Comparison of ENCODE assay signal across 31 mouse cellular contexts in the genomic region with DNA sequence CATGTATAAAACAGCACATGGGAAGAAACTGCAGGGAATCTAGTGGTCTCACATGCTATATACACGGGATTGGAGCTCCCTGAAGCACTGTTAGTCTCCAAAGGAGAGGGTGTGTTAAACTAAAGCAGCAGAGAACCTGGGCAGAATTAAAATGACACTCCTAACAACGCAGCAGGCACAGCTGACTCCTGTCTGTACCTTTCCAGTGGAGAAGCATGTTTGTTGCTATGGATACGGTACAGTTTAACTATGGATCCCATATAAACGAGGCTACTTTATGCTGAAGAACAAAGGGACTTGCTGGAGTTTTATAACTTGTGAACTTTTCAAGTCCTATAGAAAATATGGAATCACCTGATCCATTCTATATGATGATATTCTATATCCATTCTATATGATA. TPM values are rescaled to one million over a fixed set of nuclear protein-coding genes. Genes with fewer than 3 reads are reported as not detected.
A peak's percentile ranks its signal among the peaks of the same experiment; 100 is the strongest.
DNase-seq lines count a peak whose midpoint lies in the region; ATAC-seq and TF ChIP-seq lines count a peak whose summit lies in the region.
"Had no signal": no experiment of that assay in that cellular context is flagged by ENCODE, and none has a peak within 500 bp of the region (broad histone marks: within the 10 kb centered on the region; RNA-seq: fewer than 3 reads in every experiment).

No protein-coding gene starts in this region.

- no peaks in the 10 kb centered on the region for H3K27me3 ChIP-seq in forebrain, postnatal 0 days (ENCODE audit: insufficient read depth, low read length)
- H3K27me3 ChIP-seq in forebrain, embryonic 12.5 days: no peaks in the 10 kb centered on the region
- H3K27me3 ChIP-seq in limb, embryonic 14.5 days (ENCODE audit: control insufficient read depth, insufficient read depth, low read length): no peaks in the 10 kb centered on the region
- no peaks in the 10 kb centered on the region for H3K27me3 ChIP-seq in limb, embryonic 10.5 days (ENCODE audit: low read depth, poor library complexity, severe bottlenecking)
- H3K27me3 ChIP-seq in midbrain, postnatal 0 days (ENCODE audit: insufficient read depth, low read length): no peaks in the 10 kb centered on the region
- H3K27me3 ChIP-seq: embryonic facial prominence, embryonic 12.5 days; embryonic facial prominence, embryonic 15.5 days; forebrain, embryonic 15.5 days; heart, embryonic 13.5 days; hindbrain, embryonic 13.5 days had no signal

- WGBS in forebrain, postnatal 0 days: 53% methylated on average over 4 of the region's 4 CpGs
- WGBS in forebrain, embryonic 12.5 days: 70% methylated on average over 4 of the region's 4 CpGs
- WGBS in limb, embryonic 14.5 days: 25% methylated on average over 4 of the region's 4 CpGs
- whole genome bisulfite sequencing in limb, embryonic 10.5 days: 77% methylated on average over 4 of the region's 4 CpGs
- 41% methylated on average over 4 of the region's 4 CpGs for WGBS in midbrain, postnatal 0 days

- H3K4me3 ChIP-seq in forebrain, postnatal 0 days (ENCODE audit: low read depth, low read length): no peak overlapping the region
- no peak overlapping the region for H3K4me3 ChIP-seq in forebrain, embryonic 12.5 days (replicated peaks)
- H3K4me3 ChIP-seq in limb, embryonic 14.5 days (replicated peaks; ENCODE audit: low read length): no peak overlapping the region
- no peak overlapping the region for H3K4me3 ChIP-seq in limb, embryonic 10.5 days
- H3K4me3 ChIP-seq in midbrain, postnatal 0 days (ENCODE audit: low read depth, low read length): no peak overlapping the region
- H3K4me3 ChIP-seq: embryonic facial prominence, embryonic 12.5 days; embryonic facial prominence, embryonic 15.5 days; forebrain, embryonic 15.5 days; heart, adult 2 months; heart, embryonic 10.5 days; heart, embryonic 13.5 days; hindbrain, embryonic 13.5 days had no signal

- no peak overlapping the region for H3K27ac ChIP-seq in forebrain, postnatal 0 days (ENCODE audit: low read depth, low read length)
- no peak overlapping the region for H3K27ac ChIP-seq in forebrain, embryonic 12.5 days
- no peak overlapping the region for H3K27ac ChIP-seq in limb, embryonic 14.5 days (replicated peaks; ENCODE audit: low read depth, low read length)
- no peak overlapping the region for H3K27ac ChIP-seq in limb, embryonic 10.5 days
- no peak overlapping the region for H3K27ac ChIP-seq in midbrain, postnatal 0 days (ENCODE audit: low read depth, low read length)
- H3K27ac ChIP-seq: embryonic facial prominence, embryonic 12.5 days; embryonic facial prominence, embryonic 15.5 days; forebrain, embryonic 15.5 days; heart, adult 2 months; heart, embryonic 10.5 days; heart, embryonic 13.5 days; hindbrain, embryonic 13.5 days had no signal

- no peak for TF ChIP-seq POLR2A in limb, embryonic 14.5 days (IDR thresholded peaks at IDR 0.05; ENCODE audit: borderline replicate concordance, extremely low read depth, insufficient read depth, insufficient read length)
- no peak for TF ChIP-seq POLR2A in brain, embryonic 14.5 days (IDR thresholded peaks at IDR 0.05; ENCODE audit: borderline replicate concordance, extremely low read depth, insufficient read depth, insufficient read length, poor library complexity, severe bottlenecking)

- H3K36me3 ChIP-seq in forebrain, postnatal 0 days (ENCODE audit: insufficient read depth): no peaks in the 10 kb centered on the region
- no peaks in the 10 kb centered on the region for H3K36me3 ChIP-seq in forebrain, embryonic 12.5 days (replicated peaks)
- no peaks in the 10 kb centered on the region for H3K36me3 ChIP-seq in limb, embryonic 14.5 days (ENCODE audit: control insufficient read depth, insufficient read depth, low read length)
- no peaks in the 10 kb centered on the region for H3K36me3 ChIP-seq in limb, embryonic 10.5 days
- H3K36me3 ChIP-seq in midbrain, postnatal 0 days (ENCODE audit: insufficient read depth, low read length): no peaks in the 10 kb centered on the region
- H3K36me3 ChIP-seq: embryonic facial prominence, embryonic 12.5 days; embryonic facial prominence, embryonic 15.5 days; forebrain, embryonic 15.5 days; heart, embryonic 10.5 days; heart, embryonic 13.5 days; hindbrain, embryonic 13.5 days had no signal

- TF ChIP-seq CTCF in forebrain, postnatal 0 days (IDR thresholded peaks at IDR 0.05; ENCODE audit: low read depth): no peak
- no peak for TF ChIP-seq CTCF in brain, embryonic 14.5 days (IDR thresholded peaks at IDR 0.05; ENCODE audit: borderline replicate concordance, extremely low read depth, insufficient read depth, insufficient read length)
- no peak for TF ChIP-seq CTCF in midbrain, postnatal 0 days (IDR thresholded peaks at IDR 0.05)

- H3K9me3 ChIP-seq in forebrain, postnatal 0 days (ENCODE audit: low read length): no peaks in the 10 kb centered on the region
- H3K9me3 ChIP-seq in forebrain, embryonic 12.5 days: no peaks in the 10 kb centered on the region
- H3K9me3 ChIP-seq in limb, embryonic 14.5 days (ENCODE audit: control insufficient read depth, low read length): no peaks in the 10 kb centered on the region
- no peaks in the 10 kb centered on the region for H3K9me3 ChIP-seq in limb, embryonic 10.5 days (replicated peaks)
- no peaks in the 10 kb centered on the region for H3K9me3 ChIP-seq in midbrain, postnatal 0 days (ENCODE audit: low read length)
- H3K9me3 ChIP-seq: embryonic facial prominence, embryonic 12.5 days; embryonic facial prominence, embryonic 15.5 days; forebrain, embryonic 15.5 days; heart, embryonic 10.5 days; heart, embryonic 13.5 days; hindbrain, embryonic 13.5 days had no signal

- ATAC-seq in forebrain, postnatal 0 days: peak; percentile 32; the same call in 1 of the 2 replicates
- ATAC-seq in forebrain, embryonic 12.5 days (ENCODE audit: low FRiP score): no peak
- no peak for ATAC-seq in limb, embryonic 14.5 days (ENCODE audit: low FRiP score, low read depth)
- ATAC-seq in midbrain, postnatal 0 days (ENCODE audit: low FRiP score): no peak
- ATAC-seq: activated CD4-positive, CD25-positive, alpha-beta regulatory T cell, adult 4 months; forebrain, embryonic 15.5 days had no signal

- H3K4me1 ChIP-seq in forebrain, postnatal 0 days (ENCODE audit: insufficient read depth): no peaks in the 10 kb centered on the region
- H3K4me1 ChIP-seq in forebrain, embryonic 12.5 days: no peaks in the 10 kb centered on the region
- H3K4me1 ChIP-seq in limb, embryonic 14.5 days (ENCODE audit: control insufficient read depth, insufficient read depth, low read length): no peaks in the 10 kb centered on the region
- H3K4me1 ChIP-seq in limb, embryonic 10.5 days: no peaks in the 10 kb centered on the region
- H3K4me1 ChIP-seq in midbrain, postnatal 0 days (ENCODE audit: insufficient read depth, low read length): no peaks in the 10 kb centered on the region; the same call in 1 of the 2 replicates
- H3K4me1 ChIP-seq: embryonic facial prominence, embryonic 12.5 days; embryonic facial prominence, embryonic 15.5 days; forebrain, embryonic 15.5 days; heart, embryonic 10.5 days; heart, embryonic 13.5 days had no signal

- no peak overlapping the region for H3K4me2 ChIP-seq in forebrain, postnatal 0 days (ENCODE audit: low read depth)
- H3K4me2 ChIP-seq in forebrain, embryonic 12.5 days: no peak overlapping the region
- H3K4me2 ChIP-seq in limb, embryonic 14.5 days (replicated peaks; ENCODE audit: low read depth, low read length, severe bottlenecking): no peak overlapping the region
- H3K4me2 ChIP-seq in midbrain, postnatal 0 days (ENCODE audit: low read depth, low read length, poor library complexity, severe bottlenecking): no peak overlapping the region
- H3K4me2 ChIP-seq: embryonic facial prominence, embryonic 12.5 days; embryonic facial prominence, embryonic 15.5 days; forebrain, embryonic 15.5 days; heart, embryonic 13.5 days; hindbrain, embryonic 13.5 days had no signal

- DNase-seq in forebrain, postnatal 0 days: no peak
- DNase-seq in limb, embryonic 14.5 days (ENCODE audit: low spot score): peak; percentile 44
- DNase-seq in limb, embryonic 10.5 days (ENCODE audit: low spot score): no peak
- DNase-seq in brain, embryonic 14.5 days (ENCODE audit: low read depth): peak; percentile 30
- peak; percentile 38 for DNase-seq in midbrain, postnatal 0 days (ENCODE audit: low spot score)
- DNase-seq in right cerebral cortex, adult 18-20 months: no peak
- DNase-seq: adrenal gland, postnatal 10 days; adrenal gland, postnatal 36 days; cerebellum, adult 11 months; cerebellum, adult 2 months; cerebellum, adult 9-11 months; cerebellum, postnatal 25 days; gastrocnemius, postnatal 10 days; gastrocnemius, postnatal 36 days; heart, adult 2 months; heart, postnatal 14 days; heart, postnatal 4 days had no signal

- H3K9ac ChIP-seq in forebrain, postnatal 0 days: no peak overlapping the region
- H3K9ac ChIP-seq in forebrain, embryonic 12.5 days: no peak overlapping the region
- H3K9ac ChIP-seq in limb, embryonic 14.5 days (ENCODE audit: low read depth, low read length, severe bottlenecking): no peak overlapping the region
- H3K9ac ChIP-seq in midbrain, postnatal 0 days (replicated peaks; ENCODE audit: low read length, poor library complexity, severe bottlenecking): no peak overlapping the region
- H3K9ac ChIP-seq: embryonic facial prominence, embryonic 12.5 days; embryonic facial prominence, embryonic 15.5 days; forebrain, embryonic 15.5 days; heart, embryonic 13.5 days; hindbrain, embryonic 13.5 days had no signal

RNA-seq across cellular contexts. Expression of a gene that starts 18.3 kb away (rescaled TPM):
- total RNA-seq in forebrain, postnatal 0 days (2014; rRNA removed): not detected in 2 replicates
- not detected in 2 replicates for polyA plus RNA-seq in forebrain, postnatal 0 days (2015; fragmentation: Nextera tagmentation; extraction: Ambion mirVana)
- polyA plus RNA-seq in forebrain, embryonic 12.5 days (2016; fragmentation: Nextera tagmentation; extraction: Ambion mirVana): not detected in 2 replicates
- 0.09 and 0.12 TPM in 2 replicates for polyA plus RNA-seq in limb, embryonic 14.5 days (2012; rRNA removed)
- not detected in 2 replicates for polyA plus RNA-seq in limb, embryonic 14.5 days (2014; fragmentation: Nextera tagmentation; extraction: Ambion mirVana)
- not detected in 2 replicates for polyA plus RNA-seq in limb, embryonic 10.5 days (2016; fragmentation: Nextera tagmentation; extraction: Ambion mirVana)
- polyA plus RNA-seq in brain, embryonic 14.5 days (2012; rRNA removed): 0.04 TPM in 1 of 2 replicates, not detected in the other
- total RNA-seq in midbrain, postnatal 0 days (2014; rRNA removed): not detected in 2 replicates
- not detected in 2 replicates for polyA plus RNA-seq in midbrain, postnatal 0 days (2015; fragmentation: Nextera tagmentation; extraction: Ambion mirVana)
- total RNA-seq: adrenal gland, adult 18-20 months; adrenal gland, postnatal 10 days; adrenal gland, postnatal 36 days; common myeloid progenitor, adult 5-6 weeks; gastrocnemius, adult 18-20 months; gastrocnemius, postnatal 36 days; granulocyte monocyte progenitor cell, adult 5-6 weeks; heart, adult 2 months; heart, postnatal 14 days had no signal
- polyA plus RNA-seq: activated CD4-positive, CD25-positive, alpha-beta regulatory T cell, adult 4 months; cerebellum, adult 2 months; embryonic facial prominence, embryonic 12.5 days; embryonic facial prominence, embryonic 15.5 days; forebrain, embryonic 11.5 days; forebrain, embryonic 15.5 days; heart, adult 2 months; heart, embryonic 13.5 days; hindbrain, embryonic 13.5 days had no signal

RNA-seq across cellular contexts. Expression of a gene that starts 26.4 kb away (rescaled TPM):
- 0.08 TPM in 1 of 2 replicates, not detected in the other for total RNA-seq in forebrain, postnatal 0 days (2014; rRNA removed)
- 0.06 TPM in 1 of 2 replicates, not detected in the other for polyA plus RNA-seq in forebrain, postnatal 0 days (2015; fragmentation: Nextera tagmentation; extraction: Ambion mirVana)
- 0.09 and 0.10 TPM in 2 replicates for polyA plus RNA-seq in forebrain, embryonic 12.5 days (2016; fragmentation: Nextera tagmentation; extraction: Ambion mirVana)
- polyA plus RNA-seq in limb, embryonic 14.5 days (2012; rRNA removed): 0.10 and 0.11 TPM in 2 replicates
- polyA plus RNA-seq in limb, embryonic 14.5 days (2014; fragmentation: Nextera tagmentation; extraction: Ambion mirVana): 0.07 and 0.25 TPM in 2 replicates
- 0.06 and 0.08 TPM in 2 replicates for polyA plus RNA-seq in limb, embryonic 10.5 days (2016; fragmentation: Nextera tagmentation; extraction: Ambion mirVana)
- 0.25 and 0.33 TPM in 2 replicates for polyA plus RNA-seq in brain, embryonic 14.5 days (2012; rRNA removed)
- 0.05 and 2.2 TPM in 2 replicates for total RNA-seq in midbrain, postnatal 0 days (2014; rRNA removed)
- polyA plus RNA-seq in midbrain, postnatal 0 days (2015; fragmentation: Nextera tagmentation; extraction: Ambion mirVana): 0.11 and 0.16 TPM in 2 replicates
- total RNA-seq: adrenal gland, adult 18-20 months; gastrocnemius, adult 18-20 months; heart, adult 2 months had no signal
- polyA plus RNA-seq: activated CD4-positive, CD25-positive, alpha-beta regulatory T cell, adult 4 months; heart, adult 2 months; heart, embryonic 16.5 days had no signal

RNA-seq across cellular contexts. Expression of a gene that starts 51.6 kb away (rescaled TPM):
- total RNA-seq in forebrain, postnatal 0 days (2014; rRNA removed): 14.1 and 14.7 TPM in 2 replicates
- polyA plus RNA-seq in forebrain, postnatal 0 days (2015; fragmentation: Nextera tagmentation; extraction: Ambion mirVana): 6.5 and 9.2 TPM in 2 replicates
- 34.9 and 38.9 TPM in 2 replicates for polyA plus RNA-seq in forebrain, embryonic 12.5 days (2016; fragmentation: Nextera tagmentation; extraction: Ambion mirVana)
- 52.3 and 53.2 TPM in 2 replicates for polyA plus RNA-seq in limb, embryonic 14.5 days (2012; rRNA removed)
- 80.0 and 81.1 TPM in 2 replicates for polyA plus RNA-seq in limb, embryonic 14.5 days (2014; fragmentation: Nextera tagmentation; extraction: Ambion mirVana)
- polyA plus RNA-seq in limb, embryonic 10.5 days (2016; fragmentation: Nextera tagmentation; extraction: Ambion mirVana): 72.5 and 88.5 TPM in 2 replicates
- polyA plus RNA-seq in brain, embryonic 14.5 days (2012; rRNA removed): 13.2 and 15.7 TPM in 2 replicates
- 13.4 and 15.5 TPM in 2 replicates for total RNA-seq in midbrain, postnatal 0 days (2014; rRNA removed)
- 8.3 and 9.3 TPM in 2 replicates for polyA plus RNA-seq in midbrain, postnatal 0 days (2015; fragmentation: Nextera tagmentation; extraction: Ambion mirVana)

Comparison
In these comparisons a context has a peak if more than half of its experiments do, and no peak if none do; other contexts are left out.
1. DNase-seq: peak in limb, embryonic 14.5 days (single experiment), brain, embryonic 14.5 days (single experiment) and midbrain, postnatal 0 days (single experiment); none in forebrain, postnatal 0 days (single experiment), limb, embryonic 10.5 days (single experiment) and right cerebral cortex, adult 18-20 months (single experiment).